Mouse (Mus musculus): ENCODE measurements around the gene Cck. TPM values are rescaled to one million over a fixed set of nuclear protein-coding genes. Genes with fewer than 3 reads are reported as not detected.
A peak's percentile ranks its signal among the peaks of the same experiment; 100 is the strongest.

Cck gene
- polyA plus RNA-seq, 1 experiment from 2014 or later = 0.85 TPM

DNA sequence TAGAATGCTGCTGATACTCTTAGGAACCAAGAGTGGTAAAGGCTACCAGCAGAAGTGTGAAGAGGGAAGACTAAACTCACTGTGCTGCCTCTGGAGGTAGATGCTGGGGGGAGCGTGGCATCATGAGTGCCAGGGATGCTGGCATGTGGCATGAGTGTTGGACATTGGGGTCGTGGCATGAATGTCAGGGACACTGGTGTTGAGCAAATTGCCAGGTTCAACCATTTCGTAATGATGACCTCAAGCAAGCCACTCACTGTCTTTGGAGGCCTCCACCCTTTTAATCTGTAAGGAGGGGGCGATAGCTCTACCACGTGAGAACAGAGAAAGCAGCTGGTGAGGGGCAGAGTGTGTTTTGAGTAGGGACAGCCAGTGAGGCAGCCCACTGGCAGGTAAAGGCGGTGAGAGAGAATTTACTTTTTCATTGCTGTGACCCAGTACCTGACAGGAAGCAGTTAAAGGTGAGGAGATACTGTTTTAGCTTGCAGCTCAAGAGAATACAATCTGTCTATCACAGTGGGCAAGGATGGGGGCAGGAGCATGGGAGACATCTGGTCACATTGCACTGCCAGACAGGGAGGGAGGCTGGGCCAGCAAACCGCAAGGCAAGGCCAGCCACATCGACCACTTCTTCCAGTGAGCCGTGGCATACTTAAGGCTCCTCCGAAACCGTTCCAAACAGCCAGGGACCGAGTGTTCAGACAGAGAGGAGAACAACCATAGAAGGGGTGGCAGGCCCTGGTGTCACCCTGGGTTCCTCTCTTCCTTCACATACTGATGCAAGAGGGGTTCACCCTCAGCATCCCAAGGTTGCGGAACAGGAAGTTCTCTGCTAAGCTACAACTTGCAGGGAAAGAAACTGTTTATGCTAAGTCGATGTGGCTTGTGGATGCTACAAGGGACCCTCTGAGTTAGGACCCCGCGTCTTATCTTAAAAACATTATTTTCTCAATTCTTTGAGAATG, 19.7 kb downstream of the Cck start:
- H3K27me3 ChIP-seq (ENCODE audit: control insufficient read depth, insufficient read depth, low read length) = no peaks in the 10 kb centered on the region
- H3K36me3 ChIP-seq (ENCODE audit: control insufficient read depth, insufficient read depth, low read length) = no peaks in the 10 kb centered on the region
- H3K9ac ChIP-seq (ENCODE audit: low read length) = no peak overlapping the region
- H3K4me3 ChIP-seq (ENCODE audit: low read depth, low read length) = no peak overlapping the region
- no peaks in the 10 kb centered on the region for H3K4me1 ChIP-seq (ENCODE audit: control insufficient read depth, insufficient read depth, low read length)
- WGBS = 82% methylated on average over 16 of the region's 16 CpGs
- no peak overlapping the region for H3K27ac ChIP-seq (replicated peaks; ENCODE audit: low read depth, low read length)
- no peaks in the 10 kb centered on the region for H3K9me3 ChIP-seq (ENCODE audit: control insufficient read depth, low read length)
- H3K4me2 ChIP-seq (ENCODE audit: low read depth, severe bottlenecking) = no peak overlapping the region
- DNase-seq (ENCODE audit: low spot score) (no peak), ATAC-seq (ENCODE audit: insufficient number of reproducible peaks, low FRiP score, low TSS enrichment, low read depth) (no peak)

DNA sequence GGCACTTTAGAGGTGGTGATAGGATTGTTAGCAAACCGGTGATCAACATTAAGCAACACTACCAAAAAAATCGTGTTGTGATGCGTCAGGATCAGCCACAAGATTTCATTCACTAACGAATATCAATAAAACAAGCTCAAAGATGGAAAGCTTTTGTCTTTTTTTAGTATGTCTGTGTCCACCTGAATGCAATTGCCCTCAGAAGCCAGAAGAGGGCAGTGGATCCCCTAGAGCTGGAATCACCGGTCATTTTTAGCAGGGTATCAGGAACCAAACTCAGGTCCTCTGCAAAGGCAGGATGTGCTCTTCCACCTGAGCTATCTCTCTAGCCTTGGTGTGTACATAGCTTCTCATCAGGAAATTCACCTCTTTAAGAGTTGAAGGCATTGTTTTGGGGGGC, 20.7 kb downstream of the Cck start:
- DNase-seq (ENCODE audit: low spot score) = no peak
- 78% methylated on average over 5 of the region's 5 CpGs for WGBS
- no peak overlapping the region for H3K9ac ChIP-seq (ENCODE audit: low read length)

DNA sequence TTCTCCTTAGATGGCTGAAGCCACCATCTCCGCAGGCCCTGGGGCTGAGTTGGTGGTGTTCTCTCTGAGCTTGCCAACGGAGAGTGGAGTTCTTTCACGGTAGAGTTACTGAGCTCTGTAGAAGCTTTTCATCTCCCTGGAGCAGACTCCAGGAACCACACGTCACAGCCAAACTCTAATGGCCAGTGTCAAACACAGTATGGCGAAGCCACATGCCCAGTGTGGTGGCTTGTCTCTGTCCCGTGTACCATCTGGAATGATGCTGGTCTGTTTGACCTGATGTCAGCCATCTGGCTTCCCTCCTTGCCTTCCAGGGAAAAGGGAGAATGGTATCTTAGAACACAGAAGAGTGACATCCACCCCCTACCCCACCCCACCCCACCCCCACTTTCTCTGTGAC, 25.8 kb downstream of the Cck start:
- no peak for ATAC-seq (ENCODE audit: insufficient number of reproducible peaks, low FRiP score, low TSS enrichment, low read depth)
- H3K9ac ChIP-seq (ENCODE audit: low read length) = no peak overlapping the region
- 84% methylated on average over 6 of the region's 6 CpGs for whole genome bisulfite sequencing

More for the DNA sequence above, 20.7 kb downstream of the Cck start:
- Histone ChIP-seq H3K36me3 (ENCODE audit: control insufficient read depth, insufficient read depth, low read length) (no peaks in the 10 kb centered on the region), H3K9me3 (ENCODE audit: control insufficient read depth, low read length) (no peaks in the 10 kb centered on the region), H3K27ac (replicated peaks; ENCODE audit: low read depth, low read length) (no peak overlapping the region), H3K4me2 (ENCODE audit: low read depth, severe bottlenecking) (no peak overlapping the region), H3K27me3 (ENCODE audit: control insufficient read depth, insufficient read depth, low read length) (no peaks in the 10 kb centered on the region), H3K4me3 (ENCODE audit: low read depth, low read length) (no peak overlapping the region), H3K4me1 (ENCODE audit: control insufficient read depth, insufficient read depth, low read length) (no peaks in the 10 kb centered on the region)
- no peak for ATAC-seq (ENCODE audit: insufficient number of reproducible peaks, low FRiP score, low TSS enrichment, low read depth)

DNA sequence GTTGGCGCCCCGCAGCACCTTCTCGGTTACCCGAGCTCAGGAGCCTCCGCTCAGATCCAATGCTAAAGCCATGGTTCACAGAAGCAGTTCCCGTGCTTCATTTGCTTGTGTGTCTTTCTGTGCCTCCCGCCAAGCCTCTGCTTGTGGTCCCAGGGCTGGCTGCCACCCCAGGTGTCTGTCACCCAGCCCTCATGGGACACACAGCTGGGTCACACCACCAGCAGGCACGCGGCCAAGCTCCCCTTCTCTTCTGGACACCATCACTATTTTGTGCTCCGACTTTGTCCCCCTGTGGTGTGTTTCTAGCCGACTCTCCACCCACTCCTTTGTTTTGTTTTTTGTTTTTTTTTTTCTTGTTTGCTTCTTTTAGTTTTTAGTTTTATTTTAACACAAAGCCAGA, 28.0 kb downstream of the Cck start:
- DNase-seq (ENCODE audit: low spot score) = no peak
- Histone ChIP-seq H3K36me3 (ENCODE audit: control insufficient read depth, insufficient read depth, low read length) (no peaks in the 10 kb centered on the region), H3K4me3 (ENCODE audit: low read depth, low read length) (no peak overlapping the region), H3K4me2 (ENCODE audit: low read depth, severe bottlenecking) (no peak overlapping the region), H3K9me3 (ENCODE audit: control insufficient read depth, low read length) (no peaks in the 10 kb centered on the region), H3K27ac (replicated peaks; ENCODE audit: low read depth, low read length) (no peak overlapping the region), H3K9ac (ENCODE audit: low read length) (no peak overlapping the region), H3K27me3 (ENCODE audit: control insufficient read depth, insufficient read depth, low read length) (no peaks in the 10 kb centered on the region), H3K4me1 (ENCODE audit: control insufficient read depth, insufficient read depth, low read length) (no peaks in the 10 kb centered on the region)
- no peak for ATAC-seq (ENCODE audit: insufficient number of reproducible peaks, low FRiP score, low TSS enrichment, low read depth)
- 85% methylated on average over 11 of the region's 11 CpGs for WGBS

More for the DNA sequence above, 25.8 kb downstream of the Cck start:
- no peaks in the 10 kb centered on the region for H3K27me3 ChIP-seq (ENCODE audit: control insufficient read depth, insufficient read depth, low read length)
- H3K36me3 ChIP-seq (ENCODE audit: control insufficient read depth, insufficient read depth, low read length) = no peaks in the 10 kb centered on the region
- no peaks in the 10 kb centered on the region for H3K4me1 ChIP-seq (ENCODE audit: control insufficient read depth, insufficient read depth, low read length)
- H3K4me3 ChIP-seq (ENCODE audit: low read depth, low read length) = no peak overlapping the region
- H3K27ac ChIP-seq (replicated peaks; ENCODE audit: low read depth, low read length) = no peak overlapping the region
- DNase-seq (ENCODE audit: low spot score) = no peak
- H3K4me2 ChIP-seq (ENCODE audit: low read depth, severe bottlenecking) = no peak overlapping the region
- no peaks in the 10 kb centered on the region for H3K9me3 ChIP-seq (ENCODE audit: control insufficient read depth, low read length)

DNA sequence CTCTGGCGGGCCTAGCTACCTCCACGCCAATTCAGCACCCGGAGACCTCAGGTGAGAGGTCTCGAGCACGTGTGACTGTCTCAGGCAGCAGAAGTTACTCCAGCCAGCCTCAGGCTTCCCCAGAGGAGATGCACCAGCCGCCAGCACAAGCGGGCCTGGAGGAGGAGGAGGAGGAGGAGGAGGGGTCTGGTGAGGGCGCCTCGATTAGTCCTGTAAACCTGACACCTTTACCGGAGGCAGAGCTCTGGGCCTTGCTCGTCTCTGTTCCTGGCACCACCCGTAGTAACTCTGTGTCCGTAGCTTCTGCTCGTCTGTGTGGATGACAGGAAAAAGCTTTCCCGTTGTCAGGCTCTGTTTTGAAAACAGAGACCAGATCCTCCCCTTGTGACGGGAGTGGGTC, 35.0 kb downstream of the Cck start:
- Histone ChIP-seq H3K27ac (replicated peaks; ENCODE audit: low read depth, low read length) (no peak overlapping the region), H3K4me1 (ENCODE audit: control insufficient read depth, insufficient read depth, low read length) (no peaks in the 10 kb centered on the region), H3K9ac (ENCODE audit: low read length) (no peak overlapping the region), H3K9me3 (ENCODE audit: control insufficient read depth, low read length) (no peaks in the 10 kb centered on the region), H3K27me3 (ENCODE audit: control insufficient read depth, insufficient read depth, low read length) (no peaks in the 10 kb centered on the region), H3K36me3 (ENCODE audit: control insufficient read depth, insufficient read depth, low read length) (no peaks in the 10 kb centered on the region), H3K4me2 (ENCODE audit: low read depth, severe bottlenecking) (no peak overlapping the region), H3K4me3 (ENCODE audit: low read depth, low read length) (no peak overlapping the region)
- ATAC-seq (ENCODE audit: insufficient number of reproducible peaks, low FRiP score, low TSS enrichment, low read depth) = no peak
- 36% methylated on average over 16 of the region's 16 CpGs for WGBS
- DNase-seq (ENCODE audit: low spot score) = no peak

DNA sequence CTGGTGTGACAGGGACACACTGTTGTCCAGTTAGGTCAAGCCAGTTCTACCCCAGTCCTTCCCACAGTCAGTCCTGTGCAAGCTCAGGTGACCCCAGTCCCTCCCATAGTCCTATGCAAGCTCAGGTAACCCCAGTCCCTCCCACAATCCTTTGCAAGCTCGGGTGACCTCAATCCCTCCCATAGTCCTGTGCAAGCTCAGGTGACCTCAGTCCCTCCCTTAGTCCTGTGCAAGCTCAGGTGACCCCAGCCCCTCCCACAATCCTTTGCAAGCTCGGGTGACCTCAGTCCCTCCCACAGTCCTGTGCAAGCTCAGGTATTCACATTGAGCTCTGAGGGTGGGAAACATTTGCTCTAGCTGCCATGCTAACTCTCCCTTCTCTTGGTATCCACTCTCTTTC, 35.5 kb downstream of the Cck start:
- Histone ChIP-seq H3K4me1 (ENCODE audit: control insufficient read depth, insufficient read depth, low read length) (no peaks in the 10 kb centered on the region), H3K27ac (replicated peaks; ENCODE audit: low read depth, low read length) (no peak overlapping the region), H3K9ac (ENCODE audit: low read length) (no peak overlapping the region), H3K4me3 (ENCODE audit: low read depth, low read length) (no peak overlapping the region), H3K9me3 (ENCODE audit: control insufficient read depth, low read length) (no peaks in the 10 kb centered on the region), H3K27me3 (ENCODE audit: control insufficient read depth, insufficient read depth, low read length) (no peaks in the 10 kb centered on the region), H3K36me3 (ENCODE audit: control insufficient read depth, insufficient read depth, low read length) (no peaks in the 10 kb centered on the region), H3K4me2 (ENCODE audit: low read depth, severe bottlenecking) (no peak overlapping the region)
- no peak for ATAC-seq (ENCODE audit: insufficient number of reproducible peaks, low FRiP score, low TSS enrichment, low read depth)
- WGBS = 71% methylated on average over 2 of the region's 2 CpGs
- no peak for DNase-seq (ENCODE audit: low spot score)

DNA sequence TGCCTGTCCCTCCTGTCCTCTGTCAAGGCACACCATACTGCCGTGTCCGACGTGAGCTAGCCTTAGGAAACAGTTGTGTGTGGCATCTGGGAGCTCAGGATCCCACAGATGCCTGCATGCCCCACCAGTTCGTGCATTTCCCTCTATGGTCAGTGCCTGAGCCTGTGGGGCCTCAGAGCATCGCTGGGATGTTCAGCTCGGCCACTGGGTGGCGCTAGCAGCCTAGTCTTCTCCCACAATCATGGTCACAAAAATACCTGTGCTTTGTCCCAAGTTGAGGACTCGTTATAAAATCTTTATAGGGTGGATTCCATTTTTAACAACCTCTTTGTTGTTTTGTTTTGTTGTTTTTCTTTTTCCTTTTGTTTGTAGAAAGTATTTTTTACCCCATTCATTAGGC, 37.0 kb downstream of the Cck start:
- Histone ChIP-seq H3K4me3 (ENCODE audit: low read depth, low read length) (no peak overlapping the region), H3K9me3 (ENCODE audit: control insufficient read depth, low read length) (no peaks in the 10 kb centered on the region), H3K36me3 (ENCODE audit: control insufficient read depth, insufficient read depth, low read length) (no peaks in the 10 kb centered on the region), H3K27me3 (ENCODE audit: control insufficient read depth, insufficient read depth, low read length) (no peaks in the 10 kb centered on the region), H3K9ac (ENCODE audit: low read length) (no peak overlapping the region), H3K4me1 (ENCODE audit: control insufficient read depth, insufficient read depth, low read length) (no peaks in the 10 kb centered on the region), H3K4me2 (ENCODE audit: low read depth, severe bottlenecking) (no peak overlapping the region), H3K27ac (replicated peaks; ENCODE audit: low read depth, low read length) (no peak overlapping the region)
- 23% methylated on average over 8 of the region's 8 CpGs for WGBS
- ATAC-seq (ENCODE audit: insufficient number of reproducible peaks, low FRiP score, low TSS enrichment, low read depth) (no peak), DNase-seq (ENCODE audit: low spot score) (peak; percentile 78)

DNA sequence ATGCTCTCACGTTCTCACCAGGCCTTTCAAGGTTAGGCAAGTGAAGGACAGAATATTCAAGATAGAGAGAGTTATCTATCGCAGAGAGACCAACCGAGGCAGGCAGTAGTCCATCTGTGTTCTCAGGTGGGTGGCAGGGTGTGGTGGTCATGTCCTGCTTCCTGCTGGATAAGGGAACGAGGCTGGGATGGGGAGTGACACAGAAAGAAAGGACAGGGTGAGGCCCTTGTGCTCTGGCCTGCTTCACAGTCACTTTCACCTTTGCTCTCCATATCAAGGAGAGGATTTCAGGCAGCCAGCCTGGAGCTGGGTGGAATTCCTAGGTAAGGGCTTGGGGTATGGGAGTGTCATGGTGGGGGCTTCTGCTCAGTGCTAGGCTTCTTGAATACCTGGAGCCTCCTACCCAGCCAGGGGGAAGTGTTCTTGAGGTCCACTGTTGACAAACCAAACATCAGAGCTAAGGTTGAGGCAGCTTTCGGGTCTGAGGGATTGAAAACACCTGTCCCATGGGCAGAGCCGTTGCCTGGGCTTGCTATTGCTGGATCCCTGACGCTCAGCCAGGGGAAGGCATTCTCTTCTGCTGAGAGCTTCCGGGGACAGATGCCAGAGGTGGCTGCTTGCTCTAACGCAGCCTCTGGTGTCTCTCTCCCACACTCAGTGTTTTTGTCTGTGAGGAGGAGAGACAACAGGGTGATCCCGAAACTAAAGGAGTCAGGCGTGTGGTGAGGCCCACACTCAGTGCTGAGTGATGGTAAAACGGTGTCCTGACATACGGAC, 38.6 kb downstream of the Cck start:
- ATAC-seq (ENCODE audit: insufficient number of reproducible peaks, low FRiP score, low TSS enrichment, low read depth) (no peak), DNase-seq (ENCODE audit: low spot score) (no peak)
- H3K4me1 ChIP-seq (ENCODE audit: control insufficient read depth, insufficient read depth, low read length) = no peaks in the 10 kb centered on the region
- H3K36me3 ChIP-seq (ENCODE audit: control insufficient read depth, insufficient read depth, low read length) = no peaks in the 10 kb centered on the region
- no peak overlapping the region for H3K27ac ChIP-seq (replicated peaks; ENCODE audit: low read depth, low read length)
- no peak overlapping the region for H3K4me3 ChIP-seq (ENCODE audit: low read depth, low read length)
- H3K4me2 ChIP-seq (ENCODE audit: low read depth, severe bottlenecking) = no peak overlapping the region
- WGBS = 83% methylated on average over 13 of the region's 13 CpGs
- H3K27me3 ChIP-seq (ENCODE audit: control insufficient read depth, insufficient read depth, low read length) = no peaks in the 10 kb centered on the region
- H3K9ac ChIP-seq (ENCODE audit: low read length) = no peak overlapping the region
- no peaks in the 10 kb centered on the region for H3K9me3 ChIP-seq (ENCODE audit: control insufficient read depth, low read length)

Data from limb, embryonic 11.5 days (tissue).